Mouse (Mus musculus) splenic B cell, adult 2 months (primary cell): ENCODE measurements around the gene Plcxd2.

Experiments used
- DNase-seq: peaks from one replicate; pipeline ENCODE4 v3.0.0-alpha.2; 2011; ENCODE audit warnings: low read depth, low spot score
- H3K27me3 ChIP-seq: 2 replicates; pipeline ENCODE4 v1.6.1; 2012; ENCODE audit warnings: mild to moderate bottlenecking, low read length, moderate library complexity, mixed read lengths; ENCODE audit not compliant: control insufficient read depth, poor library complexity, insufficient read depth, severe bottlenecking
- H3K36me3 ChIP-seq: 2 replicates; pipeline ENCODE4 v1.6.1; 2012; ENCODE audit warnings: mild to moderate bottlenecking, low read length, moderate library complexity, mixed read lengths; ENCODE audit not compliant: control insufficient read depth, poor library complexity, insufficient read depth, severe bottlenecking

Plcxd2 gene

GRCm38 (mm10) chr16:46010153-46010905 is at the start of gene Plcxd2:
TSS of gene Plcxd2 (minus strand) at chr16:46010218.
- H3K36me3 ChIP-seq = no peaks in the 10 kb centered on the region
- H3K27me3 ChIP-seq = no peaks in the 10 kb centered on the region
- DNase-seq = peak; percentile 96

- no peaks in the 10 kb centered on the region for H3K36me3 ChIP-seq
- DNase-seq = no peak
- H3K27me3 ChIP-seq = no peaks in the 10 kb centered on the region
These were observed 36.9 kb upstream of the Plcxd2 start for GRCm38 (mm10) chr16:46046906-46047305.

DNA sequence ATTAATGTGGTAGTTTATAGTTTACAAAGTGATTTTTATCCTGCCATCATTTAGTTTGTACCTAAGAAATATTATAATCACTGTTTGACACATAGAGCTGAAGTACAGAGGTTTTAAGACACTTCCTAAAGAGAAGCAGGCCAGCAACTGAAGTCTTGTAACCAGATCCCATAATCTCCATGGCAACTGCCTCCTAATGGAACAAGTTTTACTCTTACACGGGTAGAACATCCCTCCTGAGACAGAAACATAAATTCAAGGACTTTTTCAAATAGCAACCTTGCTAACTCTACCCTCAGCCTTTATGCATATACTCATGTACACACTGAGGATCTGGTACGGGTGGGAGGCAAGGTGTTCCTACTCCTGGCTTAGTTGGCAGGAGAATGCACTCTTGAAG is 26.2 kb upstream of the Plcxd2 start:
- H3K27me3 ChIP-seq = no peaks in the 10 kb centered on the region
- DNase-seq = no peak
- H3K36me3 ChIP-seq = no peaks in the 10 kb centered on the region

GRCm38 (mm10) chr16:46033896-46034295 is 23.9 kb upstream of the Plcxd2 start:
- DNase-seq = no peak
- Histone ChIP-seq H3K36me3 (no peaks in the 10 kb centered on the region), H3K27me3 (no peaks in the 10 kb centered on the region)

GRCm38 (mm10) chr16:46022958-46023491 is 13.0 kb upstream of the Plcxd2 start:
- Histone ChIP-seq H3K36me3 (no peaks in the 10 kb centered on the region), H3K27me3 (no peaks in the 10 kb centered on the region)
- no peak for DNase-seq

DNA sequence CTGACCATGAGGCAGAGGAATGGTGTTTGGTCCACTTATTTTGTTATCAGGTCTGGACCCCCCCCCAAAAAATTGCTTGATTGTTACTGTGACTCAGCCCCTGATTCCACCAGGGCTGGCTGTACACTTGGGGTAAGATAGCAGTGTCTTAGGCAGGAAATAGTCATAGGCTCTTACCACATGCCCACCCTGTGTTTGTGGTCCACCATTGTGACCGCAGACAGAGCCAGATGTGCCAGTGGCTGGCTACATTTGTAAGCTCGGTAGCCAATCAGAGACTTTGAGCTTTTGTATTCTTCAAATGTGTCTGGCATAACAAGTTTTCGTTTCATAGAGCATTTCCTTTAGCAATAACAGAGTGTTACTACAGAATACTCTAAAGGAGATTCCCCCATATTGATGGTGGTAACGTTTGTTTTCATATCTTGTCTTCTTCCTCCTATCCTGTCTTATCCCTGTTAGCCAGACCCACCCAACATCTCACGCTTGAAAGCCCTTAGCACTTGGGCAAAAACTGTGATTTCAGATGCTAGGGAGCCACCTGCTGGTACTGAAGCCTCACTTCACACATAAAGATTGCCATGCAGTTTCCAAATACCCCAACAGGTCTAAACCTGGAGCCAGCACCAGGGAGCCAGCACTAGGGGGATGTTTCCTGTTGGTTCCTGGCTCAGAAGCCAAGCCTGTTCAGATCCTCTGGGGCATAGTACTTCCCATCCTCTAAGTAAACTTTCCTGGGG is 12.3 kb upstream of the Plcxd2 start:
- Histone ChIP-seq H3K27me3 (no peaks in the 10 kb centered on the region), H3K36me3 (no peaks in the 10 kb centered on the region)
- peak; percentile 77 for DNase-seq

GRCm38 (mm10) chr16:46021302-46021701 is 11.3 kb upstream of the Plcxd2 start:
- H3K36me3 ChIP-seq = no peaks in the 10 kb centered on the region
- no peaks in the 10 kb centered on the region for H3K27me3 ChIP-seq
- no peak for DNase-seq

DNA sequence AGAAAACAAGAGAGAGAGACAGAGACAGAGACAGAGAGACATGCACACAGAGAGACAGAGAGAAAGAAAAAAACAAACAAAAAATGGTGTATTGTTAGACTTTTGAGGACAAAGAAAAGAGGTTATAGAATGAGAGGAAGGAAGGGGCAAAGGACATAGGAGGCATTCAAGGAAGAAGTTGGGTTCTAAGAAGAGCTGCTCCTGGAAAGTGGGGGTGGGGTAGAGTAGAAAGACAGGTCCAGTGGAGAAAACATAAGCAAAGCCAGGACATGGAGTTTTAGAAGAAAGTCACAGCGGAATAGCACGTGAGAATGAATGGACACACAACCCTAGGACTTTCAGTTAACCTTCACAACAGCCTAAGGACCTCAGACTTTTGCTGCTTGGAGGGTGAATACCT is 10.4 kb upstream of the Plcxd2 start:
- no peak for DNase-seq
- Histone ChIP-seq H3K36me3 (no peaks in the 10 kb centered on the region), H3K27me3 (no peaks in the 10 kb centered on the region)

- Histone ChIP-seq H3K27me3 (no peaks in the 10 kb centered on the region), H3K36me3 (no peaks in the 10 kb centered on the region)
- DNase-seq = no peak
These were observed 9.8 kb upstream of the Plcxd2 start for GRCm38 (mm10) chr16:46019799-46020198.

DNA sequence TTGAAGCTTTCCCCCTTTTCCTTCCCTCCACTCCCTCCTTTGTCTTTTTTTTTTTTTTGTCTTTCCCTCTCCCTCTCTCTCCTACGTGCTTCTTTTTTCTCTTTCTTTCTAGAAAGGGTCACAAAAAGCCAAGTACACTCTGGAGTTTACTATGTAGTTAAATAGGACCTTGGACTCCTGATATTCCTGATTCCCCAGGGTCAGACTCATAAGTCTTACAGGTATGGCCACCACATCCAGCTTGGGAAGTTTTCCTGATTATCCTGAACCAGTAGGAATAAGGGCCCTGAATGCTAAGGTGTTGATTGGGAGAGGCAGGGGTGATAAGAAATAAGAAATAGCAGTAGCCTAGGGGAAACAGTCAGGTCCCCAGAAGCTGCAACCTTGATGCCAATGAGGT is 9.3 kb upstream of the Plcxd2 start:
- no peak for DNase-seq
- no peaks in the 10 kb centered on the region for H3K27me3 ChIP-seq
- no peaks in the 10 kb centered on the region for H3K36me3 ChIP-seq

GRCm38 (mm10) chr16:46011696-46012095 is 1.7 kb upstream of the Plcxd2 start:
- H3K27me3 ChIP-seq = no peaks in the 10 kb centered on the region
- peak; percentile 27 for DNase-seq
- no peaks in the 10 kb centered on the region for H3K36me3 ChIP-seq

DNA sequence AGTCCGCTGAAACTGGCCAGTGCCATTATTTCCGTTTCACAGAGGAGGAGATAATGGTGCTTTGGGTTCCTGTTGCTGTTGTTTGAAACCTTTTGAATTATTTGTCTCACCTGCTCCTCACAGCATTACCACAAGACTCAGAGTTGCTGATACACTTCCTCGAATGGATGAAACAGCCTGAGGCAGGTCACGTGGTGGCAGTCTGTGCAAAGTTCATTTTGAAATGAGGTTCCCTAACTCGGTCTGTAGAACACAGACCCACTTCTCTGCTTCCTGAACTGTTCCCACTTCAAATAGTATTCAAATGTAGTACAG is 845 bp upstream of the Plcxd2 start:
- no peaks in the 10 kb centered on the region for H3K27me3 ChIP-seq
- peak; percentile 66 for DNase-seq
- no peaks in the 10 kb centered on the region for H3K36me3 ChIP-seq

GRCm38 (mm10) chr16:46009717-46010116 is 301 bp downstream of the Plcxd2 start:
- Histone ChIP-seq H3K27me3 (no peaks in the 10 kb centered on the region), H3K36me3 (no peaks in the 10 kb centered on the region)
- no peak for DNase-seq

DNA sequence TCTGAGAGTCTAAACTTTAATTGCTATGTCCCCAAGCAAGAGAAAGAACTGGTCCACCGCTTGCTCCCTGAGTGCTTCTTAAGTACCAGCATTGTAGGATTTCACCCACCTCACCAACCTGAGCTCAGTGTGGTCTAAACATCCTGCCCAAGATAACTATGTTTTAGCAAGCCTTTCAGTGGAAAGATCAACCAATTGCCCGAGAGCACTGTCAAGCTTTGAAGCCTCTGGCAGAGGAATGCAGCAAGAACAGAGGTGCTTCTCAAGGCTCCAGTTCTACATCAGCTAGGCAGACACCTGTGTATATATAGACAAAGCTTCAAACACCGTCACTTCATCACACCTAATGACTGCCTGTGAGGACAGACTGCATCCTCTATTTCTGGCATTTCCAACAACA is 1.3 kb downstream of the Plcxd2 start:
- H3K27me3 ChIP-seq = no peaks in the 10 kb centered on the region
- H3K36me3 ChIP-seq = no peaks in the 10 kb centered on the region
- DNase-seq = no peak

- Histone ChIP-seq H3K27me3 (no peaks in the 10 kb centered on the region), H3K36me3 (no peaks in the 10 kb centered on the region)
- no peak for DNase-seq
These were observed 1.9 kb downstream of the Plcxd2 start for GRCm38 (mm10) chr16:46008036-46008605.
